Mouse (Mus musculus): ENCODE results near the gene Fis1. TPM values are rescaled to one million over a fixed set of nuclear protein-coding genes. Genes with fewer than 3 reads are reported as not detected.

Gene Fis1
- total RNA-seq (2021), result 100 to 1,000 TPM; 154 to 159 TPM
- long read RNA-seq, experiment 1, transcript Fis1-201 (5 exons, 786 nt), result major isoform, 83 of 93 reads
- long read RNA-seq, experiment 1, partial matches to known transcripts, result 2 of 93 reads
- long read RNA-seq, experiment 1, other reads (novel, unspliced or antisense), result 5 of 93 reads
- long read RNA-seq, experiment 2, transcript Fis1-202 (5 exons, 948 nt), result minor isoform, 6 of 117 reads
- long read RNA-seq, experiment 2, transcript Fis1-201 (5 exons, 786 nt), result major isoform, 104 of 117 reads
- long read RNA-seq, experiment 2, partial matches to known transcripts, result 2 of 117 reads
- long read RNA-seq, experiment 2, other reads (novel, unspliced or antisense), result 5 of 117 reads

- intact Hi-C loops (cut with DNase I; ENCODE audit: low total_unique reads), result no loop called here
- DNase-seq, result peak; percentile 99
Observed at GRCm38 (mm10) chr5:136953015-136953414, at the start of gene Fis1. Fis1 (plus strand) TSS chr5:136953275.

DNA sequence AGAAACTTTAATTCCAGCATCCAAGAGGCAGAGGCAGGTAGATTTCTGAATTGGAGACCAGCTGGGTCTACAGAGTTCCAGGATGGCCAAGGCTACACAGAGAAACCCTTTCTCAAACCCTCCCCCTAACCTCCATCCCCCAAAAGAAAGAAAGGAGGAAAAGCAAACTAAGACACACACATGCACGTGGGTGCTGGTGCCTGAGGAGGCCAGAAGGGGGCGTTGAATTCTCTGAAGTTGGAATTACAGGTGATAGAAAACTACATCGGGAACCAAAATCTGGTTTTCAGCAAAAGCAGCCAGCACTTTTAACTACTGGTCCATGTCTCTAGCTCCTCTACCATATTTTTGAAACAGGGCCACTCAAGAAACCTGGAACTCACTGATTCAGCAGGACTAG is 48.5 kb upstream of the Fis1 start:
- no peak for DNase-seq
- intact Hi-C loops (cut with DNase I; ENCODE audit: low total_unique reads), result no loop called here

- intact Hi-C loops (cut with DNase I; ENCODE audit: low total_unique reads), result no loop called here
- no peak for DNase-seq
Observed at GRCm38 (mm10) chr5:136905630-136906029, 47.4 kb upstream of the Fis1 start.

DNA sequence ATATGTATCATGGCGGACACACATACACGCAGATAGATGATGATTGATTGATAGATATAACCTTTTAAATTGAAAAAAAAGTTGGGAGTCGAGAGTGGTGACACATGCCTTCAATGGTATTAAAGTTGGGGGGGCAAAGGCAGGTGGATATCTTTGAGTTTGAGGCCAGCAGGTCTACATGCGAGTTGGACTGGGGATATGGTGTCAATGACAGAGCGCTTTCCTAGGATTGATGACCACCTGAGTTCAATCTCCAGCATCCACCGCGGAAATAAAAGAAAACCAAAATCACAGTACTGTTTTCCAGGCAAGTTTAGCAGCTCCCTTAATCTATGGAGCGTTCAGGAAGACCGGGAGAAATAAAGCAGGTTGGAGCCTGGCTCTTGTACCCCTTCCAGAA is 45.5 kb upstream of the Fis1 start:
- intact Hi-C loops (cut with DNase I; ENCODE audit: low total_unique reads), result no loop called here
- DNase-seq, result no peak

GRCm38 (mm10) chr5:136907991-136908857 is 44.9 kb upstream of the Fis1 start, which contains the start of gene Ift22:
Ift22 (plus strand) TSS chr5:136908150.
- intact Hi-C loops (cut with DNase I; ENCODE audit: low total_unique reads), result no loop called here

GRCm38 (mm10) chr5:136914183-136914582 is 38.9 kb upstream of the Fis1 start:
- intact Hi-C loops (cut with DNase I; ENCODE audit: low total_unique reads), result no loop called here
- DNase-seq, result no peak

More at GRCm38 (mm10) chr5:136907991-136908857, 44.9 kb upstream of the Fis1 start, which contains the start of gene Ift22:
- DNase-seq, result peak; percentile 92

DNA sequence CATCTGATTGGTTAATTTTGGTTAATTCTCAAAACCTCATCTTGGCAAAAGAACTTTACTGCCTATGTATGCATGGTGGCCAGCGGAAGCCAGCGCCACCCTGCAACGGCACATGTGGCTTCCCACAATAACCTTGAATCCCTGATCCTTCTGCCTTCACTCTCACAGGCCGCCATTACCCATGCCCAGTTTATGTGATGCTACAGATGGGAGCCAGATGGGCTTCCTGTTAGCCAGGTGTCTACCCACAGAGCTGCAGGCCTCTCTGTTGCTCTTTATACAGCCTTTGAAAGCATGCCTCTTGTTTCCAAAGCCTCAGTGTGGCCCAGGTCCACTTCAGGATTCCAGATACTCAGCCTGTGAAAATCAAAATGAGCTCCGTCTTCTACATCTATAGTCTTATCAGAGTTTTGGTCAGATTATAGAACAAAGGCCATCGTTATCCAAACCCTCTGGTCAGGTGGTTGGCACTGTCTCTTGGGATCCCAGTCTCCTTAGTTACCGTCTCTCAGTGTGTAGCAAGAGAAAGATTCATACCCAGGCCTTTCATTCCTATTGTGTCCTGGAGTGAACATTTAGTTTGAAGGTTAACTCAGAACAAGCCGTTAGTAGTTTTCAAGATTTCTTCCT is 35.3 kb upstream of the Fis1 start:
- no peak for DNase-seq
- intact Hi-C loops (cut with DNase I; ENCODE audit: low total_unique reads), result no loop called here

- intact Hi-C loops (cut with DNase I; ENCODE audit: low total_unique reads), result no loop called here
- DNase-seq, result peak; percentile 59
Observed at GRCm38 (mm10) chr5:136918655-136919472, 34.2 kb upstream of the Fis1 start.

DNA sequence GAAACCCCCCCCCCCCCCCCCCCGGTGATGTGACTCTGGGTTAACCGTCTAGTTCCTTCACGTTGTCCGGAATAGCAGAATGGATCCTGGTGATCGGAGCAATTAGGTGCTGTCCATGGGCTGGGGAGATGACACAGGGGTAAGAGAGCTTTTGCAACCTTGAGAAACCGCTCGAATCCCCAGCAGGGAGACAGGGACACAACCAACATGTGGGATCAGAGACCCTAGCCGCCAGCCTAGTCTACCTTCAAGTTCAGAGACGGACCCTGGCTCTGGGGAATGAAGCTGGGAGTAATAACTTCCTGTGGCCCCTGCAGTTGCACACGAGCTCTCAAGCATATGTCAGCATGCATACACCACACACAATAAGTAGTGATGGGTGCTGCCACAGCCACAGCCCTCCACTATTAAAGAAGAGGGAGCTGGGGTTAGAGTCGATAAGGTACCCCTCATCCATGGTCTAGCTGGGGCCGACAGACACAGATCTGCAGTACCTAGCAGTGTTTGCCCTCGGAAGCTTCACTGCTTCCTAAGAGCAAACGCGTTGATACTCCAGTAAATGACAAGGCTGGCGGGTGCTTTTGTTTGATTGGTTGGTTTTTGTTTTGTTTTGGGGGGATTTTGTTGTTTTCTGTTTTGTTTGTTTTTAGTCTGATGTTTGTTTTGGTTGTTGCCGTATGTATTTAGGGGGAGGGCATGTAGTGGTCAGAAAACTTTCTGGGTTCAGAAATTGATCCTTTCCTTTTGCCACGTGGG is 33.4 kb upstream of the Fis1 start:
- intact Hi-C loops (cut with DNase I; ENCODE audit: low total_unique reads), result no loop called here

GRCm38 (mm10) chr5:136922830-136923229 is 30.2 kb upstream of the Fis1 start:
- DNase-seq, result no peak
- intact Hi-C loops (cut with DNase I; ENCODE audit: low total_unique reads), result no loop called here

More for the DNA sequence above, 33.4 kb upstream of the Fis1 start:
- no peak for DNase-seq

DNA sequence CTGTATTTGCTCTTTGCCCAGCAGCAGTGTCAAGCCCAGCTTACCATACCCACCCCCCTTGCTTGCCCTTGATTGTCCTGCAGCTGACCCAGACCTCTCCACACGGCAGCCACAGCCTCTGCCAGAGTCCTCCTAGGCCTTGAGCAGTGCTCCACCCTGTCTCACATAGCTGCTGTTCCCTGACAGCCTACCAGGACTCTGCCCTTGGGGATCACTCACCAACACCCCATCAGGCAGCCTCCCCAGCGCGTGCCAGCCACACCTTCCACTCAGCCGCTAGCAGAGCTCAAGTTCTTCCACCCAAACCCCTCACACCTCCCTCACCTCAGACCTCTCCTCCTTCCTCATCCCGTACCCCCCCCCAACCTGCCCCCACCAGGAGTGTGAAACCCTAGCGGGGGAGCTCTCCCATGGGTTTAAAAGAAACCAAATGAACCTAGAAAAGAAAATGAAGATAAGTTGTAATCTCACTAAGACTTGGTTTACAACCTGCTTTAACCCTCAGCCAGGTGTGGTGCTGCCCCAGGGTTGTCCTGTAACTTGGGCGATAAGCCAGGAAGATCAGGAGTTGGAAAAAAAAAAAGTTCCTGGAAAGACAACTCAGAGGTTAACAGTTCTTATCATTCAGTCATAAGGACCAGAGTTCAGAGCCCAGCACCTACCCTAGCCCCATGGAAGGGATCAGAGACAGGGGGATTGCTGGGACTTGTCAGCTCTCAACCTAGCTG is 29.2 kb upstream of the Fis1 start:
- no peak for DNase-seq
- intact Hi-C loops (cut with DNase I; ENCODE audit: low total_unique reads), result no loop called here

GRCm38 (mm10) chr5:136929073-136929472 is 24.0 kb upstream of the Fis1 start:
- intact Hi-C loops (cut with DNase I; ENCODE audit: low total_unique reads), result loop anchor here (2.0 kb wide), 1 partner anchor 42 kb away; no protein-coding TSS in a partner anchor
- peak; percentile 77 for DNase-seq

DNA sequence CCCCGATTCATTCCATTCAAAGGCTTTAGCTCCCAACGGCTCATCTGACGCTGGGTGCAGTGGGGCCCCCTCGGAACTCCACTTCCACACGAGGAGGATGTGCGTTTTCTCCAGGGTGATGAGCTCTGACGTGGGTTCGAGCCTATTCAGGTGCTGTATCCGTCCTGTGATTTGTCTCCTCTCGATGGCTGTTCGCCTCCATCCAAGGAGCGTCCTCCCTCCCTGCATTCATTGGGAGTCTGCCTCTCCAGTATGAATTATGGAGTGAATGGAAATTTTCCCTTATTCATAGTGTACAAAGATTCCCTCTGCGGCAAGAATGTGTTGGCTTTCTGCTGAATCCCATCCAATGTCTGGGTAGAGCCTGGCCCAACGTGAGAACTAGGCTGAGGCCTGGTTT is 21.2 kb upstream of the Fis1 start:
- intact Hi-C loops (cut with DNase I; ENCODE audit: low total_unique reads), result no loop called here
- DNase-seq, result no peak

GRCm38 (mm10) chr5:136932956-136933355 is 20.1 kb upstream of the Fis1 start:
- intact Hi-C loops (cut with DNase I; ENCODE audit: low total_unique reads), result no loop called here
- no peak for DNase-seq

DNA sequence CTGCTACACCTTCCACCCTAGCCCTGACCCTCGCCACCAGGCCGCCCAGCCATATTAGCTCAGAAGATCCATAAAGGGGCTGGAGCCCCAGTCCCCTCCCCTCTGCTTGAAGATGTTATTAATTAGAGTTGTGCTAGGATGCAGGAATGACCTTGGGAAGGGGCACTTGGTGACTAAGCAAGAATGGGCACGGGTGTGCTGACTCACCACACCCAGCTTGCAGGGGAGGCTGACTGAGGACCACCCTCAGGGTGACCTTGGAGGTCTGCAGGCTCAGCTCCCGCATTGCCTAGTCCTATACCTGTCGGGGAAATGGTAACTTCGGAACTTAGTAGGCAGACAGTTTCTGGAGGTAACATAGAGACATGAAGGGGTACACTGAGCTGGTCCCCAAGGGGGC is 19.1 kb upstream of the Fis1 start:
- DNase-seq, result no peak
- intact Hi-C loops (cut with DNase I; ENCODE audit: low total_unique reads), result no loop called here

- no peak for DNase-seq
- intact Hi-C loops (cut with DNase I; ENCODE audit: low total_unique reads), result no loop called here
Observed at GRCm38 (mm10) chr5:136935905-136936695, 17.0 kb upstream of the Fis1 start.

- DNase-seq, result no peak
- intact Hi-C loops (cut with DNase I; ENCODE audit: low total_unique reads), result no loop called here
Observed at GRCm38 (mm10) chr5:136936750-136937149, 16.3 kb upstream of the Fis1 start.
